Mouse (Mus musculus) spleen, postnatal 0 days (tissue): ENCODE measurements around the gene Gm20822. TPM values are rescaled to one million over a fixed set of nuclear protein-coding genes. Genes with fewer than 3 reads are reported as not detected.

Experiments
- polyA plus RNA-seq: library from polyadenylated mRNA; unstranded; fragments of >200 nt; fragmentation: Nextera tagmentation; extraction: Ambion mirVana; gene quantifications from 2 replicates; pipeline ENCODE4 v1.2.1, GENCODE M21; 2015

Gene Gm20822
- polyA plus RNA-seq = not detected in 2 replicates

GRCm38 (mm10) chrY:15884671-15885070, at the start of gene Gm20822:
TSS of gene Gm20822 (minus strand) at chrY:15884771.

